Mouse (Mus musculus) C2C12 (cell line): ENCODE data around the gene Cck.

Source experiments
- CEBPB ChIP-seq: IDR thresholded peaks from one replicate; pipeline ENCODE4 v1.6.1; 2011; ENCODE audit warnings: low read depth, mild to moderate bottlenecking, control low read depth, moderate library complexity
- CTCF ChIP-seq: IDR thresholded peaks from one replicate; pipeline ENCODE4 v1.5.1; 2011; ENCODE audit not compliant: control insufficient read depth, insufficient read depth, insufficient read length
- FOSL1 ChIP-seq: IDR thresholded peaks from one replicate; pipeline ENCODE4 v1.8.0; 2011; ENCODE audit warnings: mild to moderate bottlenecking, low read length; ENCODE audit not compliant: poor library complexity, insufficient read depth, severe bottlenecking
- MAX ChIP-seq: IDR thresholded peaks from one replicate; pipeline ENCODE4 v1.6.1; 2011; ENCODE audit warnings: mild to moderate bottlenecking, control low read depth
- MYOD1 ChIP-seq: IDR thresholded peaks from one replicate; pipeline ENCODE4 v1.6.1; 2011; ENCODE audit warnings: low read depth; ENCODE audit not compliant: control insufficient read depth, insufficient read length
- MYOG ChIP-seq: IDR thresholded peaks from one replicate; pipeline ENCODE4 v1.6.1; 2011; ENCODE audit not compliant: control insufficient read depth, insufficient read length; ENCODE audit errors: extremely low read depth
- USF1 ChIP-seq: IDR thresholded peaks from one replicate; pipeline ENCODE4 v1.6.1; 2011; ENCODE audit warnings: low read depth, mild to moderate bottlenecking, control low read depth, moderate library complexity

- TF ChIP-seq MAX: no peak
- TF ChIP-seq FOSL1: no peak
- no peak for TF ChIP-seq CTCF
- no peak for TF ChIP-seq MYOG
- TF ChIP-seq CEBPB: no peak
- no peak for TF ChIP-seq USF1
- no peak for TF ChIP-seq MYOD1
Observed at GRCm38 (mm10) chr9:121514462-121514861, 19.0 kb upstream of the Cck start.
